Mouse (Mus musculus): ENCODE results near the gene Sdr9c7. TPM values are rescaled to one million over a fixed set of nuclear protein-coding genes. Genes with fewer than 3 reads are reported as not detected.
"Not testable (repeated sequence)": the region's sequence is repeated elsewhere in the genome, so short reads cannot be mapped to it uniquely, and the experiment has no call there.

Sdr9c7 gene
- polyA plus RNA-seq, 1 experiment from 2014 or later, result not detected

GRCm38 (mm10) chr10:127923024-127923423 is 24.7 kb downstream of the Sdr9c7 start:
- H3K36me3 ChIP-seq (ENCODE audit: control insufficient read depth, insufficient read depth, low read length), result no peaks in the 10 kb centered on the region
- no peaks in the 10 kb centered on the region for H3K9me3 ChIP-seq (ENCODE audit: control insufficient read depth, low read length)
- no peak overlapping the region for H3K4me3 ChIP-seq (ENCODE audit: low read length)
- no peak overlapping the region for H3K4me2 ChIP-seq (ENCODE audit: low read depth, low read length)
- no peak for ATAC-seq (ENCODE audit: low read depth)
- 85% methylated on average over 8 of the region's 8 CpGs for WGBS
- peaks cover 5% of the 10 kb centered on the region; the same call in 1 of the 2 replicates for H3K4me1 ChIP-seq (replicated peaks; ENCODE audit: control insufficient read depth, insufficient read depth, low read length)
- H3K27me3 ChIP-seq (ENCODE audit: control insufficient read depth, insufficient read depth, low read depth, low read length), result no peaks in the 10 kb centered on the region
- H3K27ac ChIP-seq (ENCODE audit: low read length), result no peak overlapping the region
- H3K9ac ChIP-seq (ENCODE audit: low read length), result no peak overlapping the region

- no peak overlapping the region for H3K27ac ChIP-seq (ENCODE audit: low read length)
- no peak for ATAC-seq (ENCODE audit: low read depth)
- no peaks in the 10 kb centered on the region for H3K27me3 ChIP-seq (ENCODE audit: control insufficient read depth, insufficient read depth, low read depth, low read length)
- no peak overlapping the region for H3K4me2 ChIP-seq (ENCODE audit: low read depth, low read length)
- H3K9ac ChIP-seq (ENCODE audit: low read length), result no peak overlapping the region
- H3K4me3 ChIP-seq (ENCODE audit: low read length), result no peak overlapping the region
- WGBS, result 48% methylated on average over 7 of the region's 7 CpGs
- peaks cover 5% of the 10 kb centered on the region; the same call in 1 of the 2 replicates for H3K4me1 ChIP-seq (replicated peaks; ENCODE audit: control insufficient read depth, insufficient read depth, low read length)
- no peaks in the 10 kb centered on the region for H3K9me3 ChIP-seq (ENCODE audit: control insufficient read depth, low read length)
- H3K36me3 ChIP-seq (ENCODE audit: control insufficient read depth, insufficient read depth, low read length), result no peaks in the 10 kb centered on the region
Observed at GRCm38 (mm10) chr10:127924597-127925378, 26.5 kb downstream of the Sdr9c7 start.

GRCm38 (mm10) chr10:127927737-127928136 is 29.4 kb downstream of the Sdr9c7 start:
- no peak for ATAC-seq (ENCODE audit: low read depth)
- H3K4me3 ChIP-seq (ENCODE audit: low read length), result no peak overlapping the region
- no peak overlapping the region for H3K9ac ChIP-seq (ENCODE audit: low read length)
- H3K27me3 ChIP-seq (ENCODE audit: control insufficient read depth, insufficient read depth, low read depth, low read length), result no peaks in the 10 kb centered on the region
- no peaks in the 10 kb centered on the region for H3K36me3 ChIP-seq (ENCODE audit: control insufficient read depth, insufficient read depth, low read length)
- no peak overlapping the region for H3K4me2 ChIP-seq (ENCODE audit: low read depth, low read length)
- WGBS, result 55% methylated on average over 2 of the region's 2 CpGs
- no peaks in the 10 kb centered on the region for H3K9me3 ChIP-seq (ENCODE audit: control insufficient read depth, low read length)
- peaks cover 5% of the 10 kb centered on the region; the same call in 1 of the 2 replicates for H3K4me1 ChIP-seq (replicated peaks; ENCODE audit: control insufficient read depth, insufficient read depth, low read length)
- no peak overlapping the region for H3K27ac ChIP-seq (ENCODE audit: low read length)

- WGBS, result 44% methylated on average over 8 of the region's 8 CpGs
- Histone ChIP-seq H3K27me3 (ENCODE audit: control insufficient read depth, insufficient read depth, low read depth, low read length) (no peaks in the 10 kb centered on the region), H3K9ac (ENCODE audit: low read length) (no peak overlapping the region), H3K4me3 (ENCODE audit: low read length) (no peak overlapping the region), H3K9me3 (ENCODE audit: control insufficient read depth, low read length) (no peaks in the 10 kb centered on the region), H3K4me2 (ENCODE audit: low read depth, low read length) (no peak overlapping the region), H3K36me3 (ENCODE audit: control insufficient read depth, insufficient read depth, low read length) (no peaks in the 10 kb centered on the region), H3K27ac (ENCODE audit: low read length) (no peak overlapping the region), H3K4me1 (replicated peaks; ENCODE audit: control insufficient read depth, insufficient read depth, low read length) (no peaks in the 10 kb centered on the region)
- no peak for ATAC-seq (ENCODE audit: low read depth)
Observed at GRCm38 (mm10) chr10:127932290-127932926, 34.1 kb downstream of the Sdr9c7 start.

- no peaks in the 10 kb centered on the region for H3K27me3 ChIP-seq (ENCODE audit: control insufficient read depth, insufficient read depth, low read depth, low read length)
- no peak overlapping the region for H3K4me2 ChIP-seq (ENCODE audit: low read depth, low read length)
- WGBS, result 77% methylated on average over 8 of the region's 8 CpGs
- H3K9me3 ChIP-seq (ENCODE audit: control insufficient read depth, low read length), result no peaks in the 10 kb centered on the region
- H3K4me3 ChIP-seq (ENCODE audit: low read length), result no peak overlapping the region
- H3K36me3 ChIP-seq (ENCODE audit: control insufficient read depth, insufficient read depth, low read length), result no peaks in the 10 kb centered on the region
- H3K27ac ChIP-seq (ENCODE audit: low read length), result no peak overlapping the region
- H3K9ac ChIP-seq (ENCODE audit: low read length), result no peak overlapping the region
- no peaks in the 10 kb centered on the region for H3K4me1 ChIP-seq (replicated peaks; ENCODE audit: control insufficient read depth, insufficient read depth, low read length)
- ATAC-seq (ENCODE audit: low read depth), result no peak
Observed at GRCm38 (mm10) chr10:127936271-127936670, 38.0 kb downstream of the Sdr9c7 start.

GRCm38 (mm10) chr10:127936747-127937409 is 38.6 kb downstream of the Sdr9c7 start:
- no peak for ATAC-seq (ENCODE audit: low read depth)
- WGBS, result 70% methylated on average over 19 of the region's 19 CpGs
- H3K27ac ChIP-seq (ENCODE audit: low read length), result no peak overlapping the region
- no peaks in the 10 kb centered on the region for H3K9me3 ChIP-seq (ENCODE audit: control insufficient read depth, low read length)
- no peaks in the 10 kb centered on the region for H3K27me3 ChIP-seq (ENCODE audit: control insufficient read depth, insufficient read depth, low read depth, low read length)
- no peak overlapping the region for H3K4me2 ChIP-seq (ENCODE audit: low read depth, low read length)
- no peak overlapping the region for H3K4me3 ChIP-seq (ENCODE audit: low read length)
- no peaks in the 10 kb centered on the region for H3K36me3 ChIP-seq (ENCODE audit: control insufficient read depth, insufficient read depth, low read length)
- H3K9ac ChIP-seq (ENCODE audit: low read length), result no peak overlapping the region
- no peaks in the 10 kb centered on the region for H3K4me1 ChIP-seq (replicated peaks; ENCODE audit: control insufficient read depth, insufficient read depth, low read length)

- 0% methylated on average over 2 of the region's 2 CpGs for WGBS
- no peaks in the 10 kb centered on the region for H3K9me3 ChIP-seq (ENCODE audit: control insufficient read depth, low read length)
- H3K27ac ChIP-seq (ENCODE audit: low read length), result no peak overlapping the region
- no peak overlapping the region for H3K4me2 ChIP-seq (ENCODE audit: low read depth, low read length)
- ATAC-seq (ENCODE audit: low read depth), result peak; percentile 15; the same call in 1 of the 2 replicates
- no peaks in the 10 kb centered on the region for H3K36me3 ChIP-seq (ENCODE audit: control insufficient read depth, insufficient read depth, low read length)
- no peaks in the 10 kb centered on the region for H3K27me3 ChIP-seq (ENCODE audit: control insufficient read depth, insufficient read depth, low read depth, low read length)
- H3K4me1 ChIP-seq (replicated peaks; ENCODE audit: control insufficient read depth, insufficient read depth, low read length), result no peaks in the 10 kb centered on the region
- H3K4me3 ChIP-seq (ENCODE audit: low read length), result no peak overlapping the region
- H3K9ac ChIP-seq (ENCODE audit: low read length), result no peak overlapping the region
Observed at GRCm38 (mm10) chr10:127937428-127938010, 39.2 kb downstream of the Sdr9c7 start.

GRCm38 (mm10) chr10:127939667-127940066 is 41.3 kb downstream of the Sdr9c7 start:
- not testable (repeated sequence) for H3K9ac ChIP-seq (ENCODE audit: low read length); H3K4me1 ChIP-seq (replicated peaks; ENCODE audit: control insufficient read depth, insufficient read depth, low read length); H3K27ac ChIP-seq (ENCODE audit: low read length); H3K4me3 ChIP-seq (ENCODE audit: low read length); H3K9me3 ChIP-seq (ENCODE audit: control insufficient read depth, low read length); H3K36me3 ChIP-seq (ENCODE audit: control insufficient read depth, insufficient read depth, low read length); H3K4me2 ChIP-seq (ENCODE audit: low read depth, low read length); H3K27me3 ChIP-seq (ENCODE audit: control insufficient read depth, insufficient read depth, low read depth, low read length); ATAC-seq (ENCODE audit: low read depth)
- 94% methylated on average over 10 of the region's 10 CpGs for WGBS
